Mouse (Mus musculus) spleen, postnatal 14 days (tissue): Measurements from ENCODE around the gene Gstp3.
"Not testable (repeated sequence)": the region's sequence is repeated elsewhere in the genome, so short reads cannot be mapped to it uniquely, and the experiment has no call there.

Experiments used
- DNase-seq, 2 experiments: peaks; one replicate each; pipeline ENCODE4 v3.0.0; 2021 to 2022; ENCODE audit warnings: low spot score in 2 of 2

Gene Gstp3

DNA sequence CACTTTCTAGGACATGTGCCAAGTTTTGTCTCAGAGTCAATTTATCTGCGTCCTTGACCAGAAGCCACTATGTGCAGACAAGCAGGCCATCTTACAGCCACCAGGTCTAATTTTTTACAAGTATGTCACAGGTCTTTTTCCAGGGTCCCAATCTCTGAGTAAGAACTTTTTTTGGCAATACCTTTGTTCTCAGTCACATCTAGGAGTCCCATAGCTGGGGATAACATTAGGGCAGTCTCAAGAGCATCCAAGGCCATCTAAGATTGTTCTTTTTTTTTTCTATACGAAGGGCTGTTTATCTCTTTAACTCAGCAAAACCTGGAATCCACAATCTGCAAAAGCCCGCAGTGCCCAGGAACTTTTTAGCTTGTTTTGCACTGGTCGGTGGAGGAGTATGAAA lies 4.0 kb upstream of the Gstp3 start:
- not testable (repeated sequence) for DNase-seq

DNA sequence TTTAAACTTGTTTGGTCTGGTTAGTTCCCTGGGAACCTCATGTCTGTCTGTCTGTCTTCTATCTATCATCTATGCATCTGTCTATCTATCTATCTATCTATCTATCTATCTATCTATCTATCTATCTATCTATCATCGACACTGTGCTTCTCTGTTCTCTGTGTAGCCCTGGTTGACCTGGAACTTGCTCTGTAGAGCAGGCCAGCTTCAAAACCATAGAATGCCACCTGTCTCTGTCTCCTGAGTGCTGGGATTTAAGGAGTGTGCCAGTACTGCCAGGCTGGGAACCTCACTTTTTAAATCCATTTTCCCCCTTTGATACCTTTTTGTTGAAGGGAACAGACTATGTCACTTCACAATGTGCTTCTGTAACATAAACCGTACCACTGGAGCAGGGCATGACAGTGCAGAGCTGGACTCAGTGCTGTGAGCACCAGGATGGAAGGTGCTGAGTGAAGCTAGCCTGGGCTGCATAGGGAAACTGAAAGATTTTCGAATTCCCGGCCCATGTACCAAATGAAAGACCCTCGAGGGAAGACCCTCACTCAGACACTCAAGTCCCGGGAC lies 1.6 kb upstream of the Gstp3 start:
- DNase-seq = no peak

DNA sequence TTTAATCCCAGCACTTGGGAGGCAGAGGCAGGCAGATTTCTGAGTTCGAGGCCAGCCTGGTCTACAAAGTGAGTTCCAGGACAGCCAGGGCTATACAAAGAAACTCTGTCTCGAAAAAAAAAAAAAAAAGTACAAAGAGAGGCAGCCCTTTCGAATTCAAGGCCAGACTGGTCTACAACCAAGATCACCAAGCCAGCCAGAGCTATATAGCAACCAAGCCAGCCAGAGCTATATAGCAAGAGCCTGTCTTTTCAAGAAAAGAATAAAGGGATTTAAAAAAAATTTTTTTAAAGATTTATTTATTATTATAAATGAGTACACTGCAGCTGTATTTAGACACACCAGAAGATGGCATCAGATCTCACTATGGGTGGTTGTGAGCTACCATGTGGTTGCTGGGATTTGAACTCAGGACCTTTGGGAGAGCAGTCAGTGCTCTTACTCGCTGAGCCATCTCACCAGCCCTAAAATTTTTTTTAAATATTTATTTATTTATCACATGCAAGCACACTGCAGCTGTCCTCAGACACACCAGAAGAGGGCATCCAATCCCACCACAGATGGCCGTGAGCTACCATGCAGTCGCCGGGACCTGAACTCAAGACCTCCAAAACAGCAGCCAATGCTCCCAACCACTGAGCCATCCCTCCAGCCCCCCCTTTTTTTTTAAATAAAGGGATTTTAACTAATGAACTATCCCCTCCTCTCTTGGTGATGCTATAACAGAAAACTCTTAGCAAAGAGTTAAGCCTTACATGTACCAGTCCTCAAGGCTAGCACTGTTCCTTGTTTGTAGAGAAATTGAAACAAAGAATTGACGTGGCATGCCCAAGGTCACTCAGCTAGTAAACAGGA lies 902 bp upstream of the Gstp3 start:
- not testable (repeated sequence) for DNase-seq

DNA sequence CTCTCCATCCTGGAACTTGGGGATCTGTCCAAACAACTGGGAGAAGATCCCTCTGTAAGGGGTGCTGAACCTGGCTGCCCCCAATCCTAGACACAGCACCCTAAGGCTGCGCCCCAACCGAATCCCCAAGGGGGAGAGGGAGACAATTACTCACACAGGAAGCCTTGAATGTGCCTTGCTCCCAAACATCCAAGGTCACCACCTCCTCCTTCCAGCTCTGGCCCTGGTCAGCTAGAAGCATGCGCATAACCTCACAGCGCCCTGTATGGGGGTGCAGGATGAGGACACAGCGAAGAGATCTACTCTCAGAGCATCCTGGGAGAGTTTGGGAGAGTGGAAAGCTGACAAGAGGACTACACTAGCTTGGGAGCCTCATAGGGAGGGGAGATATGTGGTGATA lies 788 bp downstream of the Gstp3 start:
- DNase-seq = no peak

DNA sequence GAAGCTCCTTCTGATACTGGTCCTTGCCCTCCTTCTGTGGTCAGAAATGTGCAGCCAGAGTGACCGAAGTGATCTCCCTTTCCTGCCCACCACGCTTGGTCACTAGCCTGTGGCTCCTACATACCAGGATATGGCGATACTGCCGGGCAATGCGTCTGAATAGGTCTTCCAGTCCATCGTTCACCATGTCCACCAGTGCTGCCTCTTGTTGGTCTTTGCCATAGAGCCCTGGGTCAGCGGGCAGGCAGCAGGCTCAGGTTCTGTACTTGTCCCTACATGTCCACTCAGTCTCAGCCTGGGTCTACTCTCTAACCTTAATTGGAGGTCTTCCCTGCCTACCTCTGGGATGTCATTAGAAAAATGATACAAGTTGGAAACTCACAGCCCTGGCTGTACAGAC lies 1.4 kb downstream of the Gstp3 start:
- no peak for DNase-seq

DNA sequence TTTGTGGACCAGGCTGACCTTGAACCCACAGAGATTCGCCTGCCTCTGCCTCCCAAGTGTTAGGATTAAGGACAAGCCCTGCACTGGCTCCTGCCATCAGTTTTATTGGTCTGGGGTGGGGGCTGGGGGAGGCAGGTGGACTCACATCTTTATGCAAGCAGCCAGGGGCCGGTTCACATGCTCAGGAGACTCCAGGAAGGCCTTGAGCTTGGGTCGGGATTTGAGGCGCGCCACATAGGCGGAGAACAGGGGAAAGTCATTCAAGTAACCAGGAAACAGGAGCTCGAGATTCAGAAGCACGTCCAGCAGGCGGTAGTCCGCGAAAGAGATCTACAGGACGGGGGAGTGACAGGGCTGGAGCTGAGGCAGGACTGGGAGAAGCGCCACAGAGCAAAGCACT lies 2.0 kb downstream of the Gstp3 start:
- DNase-seq = no peak

DNA sequence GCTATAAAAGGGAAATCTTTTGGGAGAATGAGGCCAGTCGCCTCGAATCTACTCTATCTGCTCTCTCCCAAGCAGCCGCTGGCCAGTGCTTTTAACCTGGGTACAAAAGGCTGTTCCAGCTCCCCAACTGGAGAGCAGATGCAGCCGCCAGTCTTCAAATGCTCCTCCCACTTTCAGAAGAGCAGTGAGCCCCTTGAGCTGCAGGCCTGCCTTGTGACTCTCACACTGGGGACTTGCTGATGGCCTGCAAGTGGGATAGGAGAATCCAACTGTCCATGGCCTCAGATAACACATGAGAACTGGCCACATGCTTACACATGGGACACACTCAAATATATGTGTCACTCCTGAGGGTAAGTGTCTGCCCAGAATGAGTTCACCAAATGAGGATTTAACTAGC lies 2.6 kb downstream of the Gstp3 start:
- DNase-seq = no peak

DNA sequence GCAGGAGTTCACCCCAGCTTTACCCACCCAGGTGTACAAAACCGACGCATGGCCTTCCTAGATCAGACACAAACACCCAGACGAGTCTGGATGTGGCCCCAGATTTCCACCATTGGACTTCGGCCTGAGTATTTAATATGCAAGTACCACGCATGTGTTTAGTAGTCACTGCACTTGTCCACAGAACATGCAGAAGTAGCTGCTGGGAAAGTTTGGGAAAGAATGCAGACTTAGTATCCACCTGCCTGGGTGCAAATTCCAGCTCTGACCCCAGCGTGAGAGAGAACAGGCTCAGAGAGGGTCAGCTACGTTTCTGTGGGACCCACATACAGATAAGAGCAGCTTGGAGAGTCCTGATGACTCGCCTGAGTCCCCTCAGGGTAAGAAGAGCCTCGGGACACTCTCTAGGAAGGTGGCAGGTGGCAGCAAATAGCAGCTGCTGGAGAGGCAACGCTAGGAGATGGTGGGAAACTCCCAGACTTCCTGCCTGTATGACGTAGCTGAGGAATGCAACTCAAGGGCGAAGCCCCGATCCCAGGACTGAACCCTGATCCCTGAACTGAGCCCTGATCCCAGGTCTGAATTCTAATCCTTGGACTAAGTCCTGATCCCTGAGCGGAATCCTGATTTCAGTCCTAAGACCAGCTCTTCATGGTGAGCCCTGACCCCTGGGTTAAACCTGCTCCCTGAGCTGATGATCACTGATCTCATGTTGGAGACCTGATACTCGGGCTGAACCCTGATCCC lies 3.2 kb downstream of the Gstp3 start:
- no peak for DNase-seq

DNA sequence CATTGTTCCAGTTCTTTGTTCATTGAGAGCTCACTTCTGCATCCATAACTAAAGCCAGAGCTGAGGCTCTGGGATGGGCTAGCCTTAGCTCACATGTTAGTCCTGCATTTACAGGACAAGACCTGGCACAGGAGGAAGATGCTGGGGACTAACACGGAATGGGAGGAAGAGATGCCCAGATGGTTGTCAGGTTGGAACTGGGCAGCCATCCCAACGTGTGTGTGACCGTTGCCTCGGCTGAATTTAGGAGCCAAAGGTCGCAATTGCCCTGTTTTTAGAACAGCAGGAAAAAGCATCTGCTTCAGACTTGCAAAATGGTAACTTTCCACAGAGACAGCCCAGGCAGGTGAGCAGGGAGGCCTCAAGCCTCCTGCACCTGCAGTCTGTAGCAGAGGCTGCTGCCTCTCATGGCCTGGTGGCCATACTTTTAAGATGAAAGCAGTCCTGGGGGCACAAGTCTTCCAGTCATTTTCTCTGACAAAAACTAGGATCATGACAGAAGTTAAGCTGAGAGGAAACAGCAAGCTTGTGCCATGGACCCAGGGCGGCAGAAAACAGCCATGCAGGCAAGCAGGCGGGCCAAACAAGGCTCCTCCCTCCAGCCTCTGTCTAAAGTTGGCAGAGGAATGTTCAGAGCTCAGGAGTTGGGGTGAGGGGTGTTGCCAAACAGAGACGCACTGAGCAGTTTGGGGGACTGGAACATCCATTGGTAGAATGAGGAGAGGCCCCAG lies 4.0 kb downstream of the Gstp3 start:
- DNase-seq = no peak

DNA sequence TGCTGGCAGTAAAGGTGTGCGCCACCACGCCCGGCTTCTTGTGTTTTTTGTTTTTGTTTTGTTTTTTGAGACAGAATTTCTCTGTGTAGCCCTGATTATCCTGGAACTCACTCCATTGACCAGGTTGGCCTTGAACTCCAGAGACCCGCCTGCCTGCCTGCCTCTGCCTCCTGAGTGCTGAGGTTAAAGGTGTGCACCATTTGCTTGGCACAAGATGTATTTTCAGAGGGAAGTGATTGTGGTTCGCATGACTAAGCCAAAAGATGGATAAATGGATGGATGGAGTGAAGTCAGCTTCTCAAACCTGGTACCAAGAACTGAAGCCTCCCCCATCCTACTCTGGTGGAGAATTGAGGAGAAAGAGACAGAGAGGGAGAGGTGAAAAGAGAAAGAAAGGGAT lies 4.8 kb downstream of the Gstp3 start:
- no peak for DNase-seq

DNA sequence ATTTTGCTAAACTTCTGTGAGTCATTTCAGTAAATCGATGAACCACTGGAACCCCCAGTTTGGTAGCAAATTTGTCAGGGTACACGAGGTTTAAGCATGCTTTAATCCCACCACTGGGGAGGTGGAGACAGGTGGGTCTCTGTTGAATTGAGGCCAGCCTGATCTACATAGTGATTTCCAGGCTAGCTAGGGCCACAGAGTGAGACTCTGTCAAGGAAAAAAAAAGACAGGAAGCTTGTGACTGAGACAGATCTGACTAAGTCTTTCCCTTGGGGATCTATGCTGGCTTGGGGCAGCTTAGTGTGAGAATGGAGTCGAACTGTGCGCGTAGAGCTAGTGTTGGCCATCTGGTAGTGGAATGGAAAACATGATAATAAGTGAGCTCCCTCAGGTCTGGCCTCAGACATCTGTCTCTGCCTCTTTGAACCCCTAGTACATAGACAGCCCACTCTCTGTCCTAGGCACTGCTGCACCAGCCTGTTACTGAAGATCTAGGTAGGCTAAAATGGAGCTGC lies 6.8 kb downstream of the Gstp3 start:
- no peak for DNase-seq

DNA sequence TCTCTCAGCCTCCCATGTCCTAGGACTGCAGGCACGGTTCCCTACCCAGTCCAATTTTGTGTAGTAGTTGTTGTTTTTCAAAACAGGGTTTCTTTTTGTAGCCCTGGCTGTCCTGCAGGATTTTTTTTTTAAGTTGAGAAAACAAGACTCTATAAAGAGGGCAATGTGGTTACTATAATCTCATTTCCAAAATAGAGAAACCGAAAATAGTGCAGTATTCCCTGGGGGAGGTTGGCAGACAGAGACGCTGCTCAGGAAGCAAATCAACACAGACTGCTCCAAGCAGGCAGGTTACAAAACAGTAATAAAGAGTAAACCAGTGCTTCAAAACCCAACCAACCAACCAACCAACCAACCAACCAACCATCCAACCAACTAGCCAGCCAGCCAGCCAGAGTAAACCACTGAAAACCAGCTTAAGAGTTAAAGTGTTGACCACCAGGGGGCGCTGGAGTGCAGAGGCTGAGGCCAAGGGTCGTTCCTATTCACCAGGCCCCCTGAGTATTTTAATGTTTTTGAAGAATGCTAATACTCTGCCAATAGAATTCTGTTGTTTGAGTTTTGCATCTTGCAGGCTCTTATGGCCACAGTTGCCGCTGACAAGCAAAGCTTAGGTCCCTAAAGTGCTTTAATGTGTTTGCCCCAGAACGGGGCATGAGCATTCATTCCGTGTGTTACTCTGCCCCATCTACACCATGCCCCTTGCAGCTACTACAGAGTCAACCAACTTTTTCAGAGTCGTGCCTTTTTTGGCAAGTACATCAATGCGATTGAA lies 7.4 kb downstream of the Gstp3 start:
- DNase-seq = peak; percentile 57 to 76

DNA sequence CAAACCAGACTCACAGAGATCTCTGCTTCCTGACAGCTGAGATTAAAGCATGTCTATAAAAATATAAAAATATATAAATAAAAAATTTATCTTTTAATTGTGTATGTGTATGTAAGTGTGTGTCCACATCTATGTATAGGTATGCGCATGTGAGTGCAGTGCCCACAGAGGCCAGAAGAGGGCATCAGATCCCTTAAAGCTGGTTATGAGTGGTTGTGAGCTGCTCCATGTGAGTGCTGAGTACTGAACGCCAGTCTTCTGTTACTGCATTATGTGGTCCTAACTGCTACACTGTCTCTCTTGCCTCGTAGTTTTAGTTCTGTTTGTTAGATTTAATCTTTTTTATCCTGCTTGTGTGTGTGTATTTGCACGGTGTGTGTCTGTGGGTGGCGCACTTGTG lies 8.4 kb downstream of the Gstp3 start:
- DNase-seq = no peak

DNA sequence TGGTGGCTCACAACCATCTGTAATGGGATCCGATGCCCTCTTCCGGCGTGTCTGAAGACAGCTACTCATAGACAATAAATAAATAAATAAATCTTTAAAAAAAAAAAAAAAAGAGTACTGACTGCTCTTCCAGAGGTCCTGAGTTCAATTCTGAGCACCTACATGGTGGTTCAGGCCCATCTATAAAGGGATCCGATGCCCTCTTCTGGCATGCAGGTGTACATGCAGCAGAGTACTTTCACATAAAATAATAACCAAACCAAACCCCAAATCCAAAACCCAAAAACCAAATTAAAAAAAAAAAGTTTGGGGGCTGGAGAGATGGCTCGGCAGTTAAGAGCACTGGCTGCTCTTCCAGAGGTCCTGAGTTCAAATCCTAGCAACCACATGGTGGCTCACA lies 10.3 kb downstream of the Gstp3 start:
- not testable (repeated sequence) for DNase-seq

DNA sequence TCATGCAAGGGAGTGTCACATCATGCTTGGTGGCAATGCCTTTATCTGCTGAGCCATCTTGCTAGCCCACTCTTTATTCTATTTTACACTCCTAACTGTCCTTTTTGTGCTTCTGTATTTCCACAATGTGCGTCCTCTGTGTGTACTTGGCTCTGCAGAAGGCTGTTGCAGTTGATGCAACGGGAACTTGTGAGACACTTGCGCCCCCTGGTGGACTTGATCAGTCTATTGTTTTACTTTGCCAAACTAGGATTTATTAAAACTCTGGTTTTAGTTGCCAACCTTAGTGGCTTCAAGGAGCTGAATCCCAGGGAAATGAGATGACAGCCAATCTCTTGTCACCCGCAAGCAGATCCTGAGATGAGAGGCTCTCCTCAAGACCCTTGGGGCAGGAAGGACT lies 11.5 kb downstream of the Gstp3 start:
- peak; percentile 71 to 86 for DNase-seq

DNA sequence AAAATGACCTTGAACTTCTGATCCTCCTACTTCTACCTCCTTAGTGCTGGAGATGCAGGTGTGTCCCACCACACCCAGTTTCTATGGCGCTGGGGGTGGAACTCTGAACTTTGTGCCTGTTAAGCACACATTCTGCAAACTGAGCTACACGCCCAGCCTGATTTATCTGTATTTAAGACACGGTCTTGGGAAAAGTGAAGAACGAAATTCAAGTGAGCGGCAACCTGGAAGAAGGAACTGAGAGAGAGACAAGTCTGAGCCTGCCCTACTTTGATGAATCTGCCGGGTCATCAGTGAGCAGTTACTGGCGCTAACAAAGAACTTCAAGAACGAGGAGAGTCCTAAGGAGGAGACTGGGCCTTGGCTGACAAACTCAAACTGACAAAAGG lies 12.5 kb downstream of the Gstp3 start:
- DNase-seq = no peak

DNA sequence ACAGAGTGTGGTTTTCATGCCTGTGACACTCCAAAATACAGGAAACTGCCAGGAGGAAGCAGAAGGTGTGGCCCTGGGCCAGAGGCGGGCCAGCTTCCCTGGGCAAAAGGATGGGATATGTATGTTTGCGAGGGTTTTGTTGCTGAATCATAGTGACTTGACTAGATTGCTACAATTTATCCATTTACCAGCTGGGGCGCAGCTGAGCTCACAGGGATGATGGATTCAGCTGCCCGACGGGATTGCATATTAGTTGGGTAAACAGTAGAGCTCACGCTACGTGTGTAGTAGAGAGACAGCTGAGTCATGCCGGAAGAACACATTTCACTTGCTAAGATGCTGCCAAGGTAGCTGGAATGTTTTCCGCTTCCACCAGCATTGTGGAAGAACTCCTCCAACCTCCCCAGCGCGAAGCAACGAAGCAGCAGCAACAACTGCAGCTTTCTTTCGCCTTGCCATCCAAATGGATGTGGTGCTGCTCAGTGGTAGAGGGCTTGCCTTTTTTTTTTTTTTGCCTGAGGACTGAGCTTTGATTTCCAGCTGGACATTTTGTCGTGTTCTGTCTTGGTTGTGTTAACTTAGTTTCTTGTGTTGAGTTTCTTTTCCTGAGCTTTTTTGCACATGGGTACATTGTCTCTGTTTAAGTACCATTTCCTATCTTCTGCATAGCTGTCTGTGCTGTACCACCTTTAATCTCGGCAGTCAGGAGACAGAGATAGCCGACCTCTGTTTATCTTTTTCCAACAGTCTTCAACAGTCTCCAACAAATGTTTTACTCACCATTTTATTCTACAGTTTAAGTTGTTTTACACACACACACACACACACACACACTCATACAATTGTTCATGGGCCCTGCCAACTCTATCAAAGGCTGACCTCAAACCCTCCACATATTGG lies 13.2 kb downstream of the Gstp3 start, which contains the start of gene Gstp2:
Gene Gstp2, minus strand, starts transcription at position 58 of the 900 bp plus-strand sequence.
- DNase-seq = peak in 1 of 2 experiments; percentile 43

DNA sequence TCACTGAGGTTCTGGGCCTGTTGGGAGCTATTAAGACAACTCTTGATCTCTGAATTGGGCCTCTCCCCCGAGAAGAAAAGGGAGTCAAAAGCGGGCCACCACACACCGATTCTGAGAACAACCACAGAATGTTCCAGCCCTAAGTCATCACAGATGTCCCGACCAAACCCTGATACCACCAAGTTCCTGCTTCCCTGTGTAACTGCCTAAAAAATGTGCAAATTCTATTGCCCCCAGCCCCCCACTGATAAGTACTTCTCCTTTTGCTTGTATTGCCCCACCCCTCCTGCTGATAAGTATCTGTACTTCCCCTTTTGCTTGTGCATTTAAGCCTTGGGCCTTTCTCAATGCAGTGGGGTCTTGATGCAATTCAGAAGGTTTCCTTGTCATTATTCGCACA lies 15.3 kb downstream of the Gstp3 start:
- not testable (repeated sequence) for DNase-seq

DNA sequence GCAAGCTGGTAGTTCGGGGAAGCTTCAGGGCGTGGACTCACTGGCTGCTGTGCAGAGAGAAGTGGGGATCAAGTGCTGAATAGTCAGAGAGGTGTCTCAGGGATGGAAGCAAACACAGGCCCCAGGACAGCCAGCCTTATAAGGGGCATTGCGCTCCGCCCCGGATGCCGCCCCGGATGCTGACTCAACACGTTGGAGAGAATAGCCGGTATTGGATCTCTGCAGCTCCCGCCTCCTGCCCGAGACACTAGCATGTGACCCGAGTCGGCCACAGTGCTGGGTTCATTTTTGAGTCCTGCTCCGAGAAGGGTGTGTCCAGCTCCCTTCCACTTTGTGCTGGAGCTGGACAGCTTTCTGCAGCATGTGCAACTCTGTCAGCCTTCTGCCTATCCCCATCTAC lies 17.2 kb downstream of the Gstp3 start:
- DNase-seq = no peak

DNA sequence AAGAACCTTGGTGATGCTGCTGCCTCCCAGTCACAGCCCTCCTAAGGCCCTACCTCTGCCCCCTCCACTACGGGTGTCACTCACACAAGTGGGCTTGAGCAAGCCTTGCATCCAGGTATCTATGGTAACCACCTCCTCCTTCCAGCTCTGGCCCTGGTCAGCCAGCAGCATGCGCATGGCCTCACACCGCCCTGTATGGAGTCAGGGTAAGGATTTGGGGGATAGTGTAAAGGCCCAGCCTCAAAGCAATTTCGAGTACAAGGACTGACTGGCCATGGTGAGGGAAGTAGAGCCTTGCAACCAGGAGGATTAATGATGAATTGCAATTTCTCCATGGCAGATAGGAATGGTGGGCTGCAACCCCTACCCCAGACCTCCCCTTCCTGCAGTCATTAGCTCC lies 17.9 kb downstream of the Gstp3 start:
- DNase-seq = not testable (repeated sequence)
